Mouse (Mus musculus) spleen, embryonic (tissue): Measurements from ENCODE around the gene Fancd2os.

Experiments
- CTCF ChIA-PET: fragments of 350-600 bp; sonication (Branson Sonifier 250); formaldehyde crosslinking; loops from one replicate; lab custom pipeline; 2022; lab: Charles Lee

Gene Fancd2os

GRCm38 (mm10) chr6:113608871-113609270, 8.4 kb upstream of the Fancd2os start:
- CTCF ChIA-PET, result no interaction called here

- CTCF ChIA-PET, result no interaction called here
Measured at GRCm38 (mm10) chr6:113605224-113605545, 4.7 kb upstream of the Fancd2os start.

- CTCF ChIA-PET, result no interaction called here
Measured at GRCm38 (mm10) chr6:113604432-113605223, 4.1 kb upstream of the Fancd2os start, which contains the start of gene Brk1. TSS of gene Brk1 (plus strand) at chr6:113604772.

- CTCF ChIA-PET, result no interaction called here
Measured at GRCm38 (mm10) chr6:113603993-113604392, 3.5 kb upstream of the Fancd2os start.

GRCm38 (mm10) chr6:113602821-113603220, 2.3 kb upstream of the Fancd2os start:
- CTCF ChIA-PET, result no interaction called here

- CTCF ChIA-PET, result no interaction called here
Measured at GRCm38 (mm10) chr6:113599833-113600232, 682 bp downstream of the Fancd2os start.

- CTCF ChIA-PET, result no interaction called here
Measured at GRCm38 (mm10) chr6:113597945-113598344, 2.6 kb downstream of the Fancd2os start.

- CTCF ChIA-PET, result no interaction called here
Measured at GRCm38 (mm10) chr6:113592637-113593036, 7.9 kb downstream of the Fancd2os start.

- CTCF ChIA-PET, result interaction anchor here (0.6 kb wide), 1 partner anchor 480 kb away, joined by 3 read pairs; no protein-coding TSS in a partner anchor
Measured at GRCm38 (mm10) chr6:113586466-113587183, 13.9 kb downstream of the Fancd2os start.

GRCm38 (mm10) chr6:113585065-113585464, 15.4 kb downstream of the Fancd2os start:
- CTCF ChIA-PET, result no interaction called here

- CTCF ChIA-PET, result no interaction called here
Measured at GRCm38 (mm10) chr6:113583023-113583422, 17.5 kb downstream of the Fancd2os start.

GRCm38 (mm10) chr6:113579306-113579705, 21.2 kb downstream of the Fancd2os start:
- CTCF ChIA-PET, result no interaction called here

GRCm38 (mm10) chr6:113576044-113576443, 24.5 kb downstream of the Fancd2os start:
- CTCF ChIA-PET, result interaction anchor here (0.6 kb wide), 1 partner anchor 45 kb away, joined by 3 read pairs; no protein-coding TSS in a partner anchor

- CTCF ChIA-PET, result no interaction called here
Measured at GRCm38 (mm10) chr6:113564557-113564956, 36.0 kb downstream of the Fancd2os start.

- CTCF ChIA-PET, result no interaction called here
Measured at GRCm38 (mm10) chr6:113559736-113560135, 40.8 kb downstream of the Fancd2os start.
